Comparison of ENCODE assay signal across 1 mouse cellular context in the genomic region with DNA sequence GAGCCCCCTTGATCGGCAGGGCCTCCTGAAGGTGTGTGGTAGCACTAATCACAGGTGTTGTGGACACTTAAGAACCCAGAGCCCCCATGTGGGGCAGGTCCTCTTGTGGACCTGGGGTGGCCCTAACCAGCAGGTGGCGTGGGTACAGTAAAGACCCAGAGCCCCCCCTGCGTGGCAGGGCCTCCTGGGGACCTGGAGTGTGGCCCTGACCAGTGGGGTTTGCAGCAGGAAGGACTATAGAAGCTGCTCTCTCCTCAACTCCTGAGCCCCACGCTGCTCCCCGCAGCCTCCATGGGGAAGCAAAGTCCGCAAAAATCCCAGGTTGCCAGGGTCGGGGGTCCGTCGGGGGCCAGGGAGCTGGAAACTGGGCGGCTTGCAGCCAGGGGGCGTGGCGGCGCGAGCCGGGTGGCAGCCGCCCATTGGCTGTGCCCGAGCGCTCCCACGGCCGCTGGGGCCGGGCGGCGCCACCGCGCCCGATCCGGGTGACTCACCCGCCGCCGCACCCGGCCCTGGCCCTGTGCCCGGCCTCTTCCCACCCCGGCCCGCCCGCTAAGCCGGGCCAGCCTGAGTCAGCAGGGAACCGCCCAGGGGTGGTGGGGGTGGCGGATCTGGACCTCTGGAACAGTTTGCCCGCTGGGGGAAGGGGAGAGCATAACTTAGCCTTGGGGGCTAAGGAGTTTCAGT.
TF ChIP-seq lines count a peak whose summit lies in the region.

No protein-coding gene starts in this region.

TF ChIP-seq in MEL, 35 proteins besides CTCF, POLR2A, EP300 and RAD21 (continued from another document):
- peak; percentile 57 for TF ChIP-seq NELFE (IDR thresholded peaks at IDR 0.05; ENCODE audit: low read depth, low read length)
- no peak; the same call in none of the 2 replicates for TF ChIP-seq HCFC1 (IDR thresholded peaks at IDR 0.05; ENCODE audit: low read depth, low read length)
- no peak for TF ChIP-seq KAT2A (conservative IDR thresholded peaks at IDR 0.05; ENCODE audit: low read depth, low read length)
- TF ChIP-seq CHD2 (IDR thresholded peaks at IDR 0.05; ENCODE audit: low read length) = peak; percentile 64
- TF ChIP-seq ZC3H11A (IDR thresholded peaks at IDR 0.05; ENCODE audit: low read depth, low read length) = no peak
- 0 out of 2 replicates have a peak, but pooled peaks have one; percentile 60 for TF ChIP-seq GABPA (IDR thresholded peaks at IDR 0.05; ENCODE audit: low read depth, low read length)
- no peak for TF ChIP-seq POLR2AphosphoS5 (IDR thresholded peaks at IDR 0.05; ENCODE audit: borderline replicate concordance, low read depth, low read length)
- TF ChIP-seq SIN3A (IDR thresholded peaks at IDR 0.05; ENCODE audit: low read length) = peak; percentile 69; the same call in 1 of the 2 replicates
- TF ChIP-seq MAZ (IDR thresholded peaks at IDR 0.05; ENCODE audit: low read depth, low read length) = peak; percentile 96
- TF ChIP-seq ELF1 (IDR thresholded peaks at IDR 0.05; ENCODE audit: low read depth, low read length) = 0 out of 2 replicates have a peak, but pooled peaks have one; percentile 12
- peak; percentile 63 for TF ChIP-seq MYB (IDR thresholded peaks at IDR 0.05; ENCODE audit: low read depth, low read length)
- peak; percentile 50 for TF ChIP-seq TCF12 (IDR thresholded peaks at IDR 0.05; ENCODE audit: low read depth, low read length)
- TF ChIP-seq E2F4 (IDR thresholded peaks at IDR 0.05; ENCODE audit: borderline replicate concordance, low read depth, low read length) = no peak
- TF ChIP-seq SMC3 (IDR thresholded peaks at IDR 0.05; ENCODE audit: low read depth, low read length) = no peak
- no peak for TF ChIP-seq NRF1 (IDR thresholded peaks at IDR 0.05; ENCODE audit: insufficient read depth, low read depth, low read length, poor library complexity, severe bottlenecking)
- TF ChIP-seq JUND (IDR thresholded peaks at IDR 0.05; ENCODE audit: low read depth, low read length) = peak; percentile 66; the same call in 1 of the 2 replicates
- TF ChIP-seq USF1 (IDR thresholded peaks at IDR 0.05; ENCODE audit: low read depth, low read length) = no peak
- TF ChIP-seq RCOR1 (IDR thresholded peaks at IDR 0.05; ENCODE audit: low read depth, low read length) = no peak; the same call in 1 of the 2 replicates
- no peak for TF ChIP-seq ZNF384 (IDR thresholded peaks at IDR 0.05; ENCODE audit: low read depth, low read length)
- TF ChIP-seq MXI1 (IDR thresholded peaks at IDR 0.05; ENCODE audit: low read depth, low read length) = no peak
- no peak for TF ChIP-seq POLR2AphosphoS2 (IDR thresholded peaks at IDR 0.05; ENCODE audit: low read length)
- 0 out of 2 replicates have a peak, but pooled peaks have one; percentile 5 for TF ChIP-seq TBP (IDR thresholded peaks at IDR 0.05; ENCODE audit: low read depth, low read length)
- no peak for TF ChIP-seq MYC (IDR thresholded peaks at IDR 0.05; ENCODE audit: low read depth, low read length)
